Mouse (Mus musculus) CH12.LX (cell line): ENCODE measurements at regions not wholly inside any gene's neighbourhood (a gene's known extent, or its start where the extent isn't known, plus 50 kb on each side); places are given as distances from the start of the nearest gene placed in this dataset.

ENCODE experiments used
- EP300 ChIP-seq: IDR thresholded peaks from 2 replicates; pipeline ENCODE4 v1.6.1; 2011; ENCODE audit warnings: low read length, improper control_type of control experiment
- TBP ChIP-seq: conservative IDR thresholded peaks from 2 replicates; pipeline ENCODE4 v1.6.1; 2011; ENCODE audit warnings: low read depth, low read length, improper control_type of control experiment

GRCm38 (mm10) chr1:105114835-105115234 is 241.7 kb downstream of the Rnf152 start:
- TF ChIP-seq TBP (no peak), EP300 (no peak)
